In the genomic region with DNA sequence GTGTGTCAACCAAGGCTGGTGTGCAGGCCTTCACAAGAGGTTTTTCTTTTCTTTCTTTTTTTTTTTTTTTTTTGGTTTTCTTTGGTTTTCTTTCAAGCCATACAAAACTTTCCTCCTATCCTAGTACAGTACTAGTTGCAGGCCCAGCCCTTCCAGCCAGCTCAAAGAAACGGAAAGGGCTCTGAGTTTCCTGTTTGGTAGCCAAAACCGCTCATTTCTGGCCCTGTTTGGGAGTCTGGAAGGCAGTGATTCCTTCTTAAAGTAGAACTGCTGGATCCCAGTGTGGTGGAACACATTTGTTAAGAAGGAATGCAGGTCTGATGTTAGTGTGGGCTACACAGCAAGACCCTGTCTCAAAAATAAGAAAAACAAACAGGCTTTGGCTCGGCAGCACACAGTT, we compare ENCODE assay signal across 10 mouse cellular contexts. TPM values are rescaled to one million over a fixed set of nuclear protein-coding genes. Genes with fewer than 3 reads are reported as not detected.
DNase-seq lines count a peak whose midpoint lies in the region; ATAC-seq and TF ChIP-seq lines count a peak whose summit lies in the region.
"Had no signal": no experiment of that assay in that cellular context is flagged by ENCODE, and none has a peak within 500 bp of the region (broad histone marks: within the 10 kb centered on the region; RNA-seq: fewer than 3 reads in every experiment).

No protein-coding gene starts in this region.

- H3K27me3 ChIP-seq in cerebellum, adult 2 months (ENCODE audit: control insufficient read depth, insufficient read depth, low read length): no peaks in the 10 kb centered on the region
- no peaks in the 10 kb centered on the region for H3K27me3 ChIP-seq in lung, embryonic 14.5 days (ENCODE audit: insufficient read depth, low read length)
- H3K27me3 ChIP-seq in heart, embryonic 13.5 days (replicated peaks): no peaks in the 10 kb centered on the region
- H3K27me3 ChIP-seq in limb, embryonic 15.5 days: no peaks in the 10 kb centered on the region
- H3K27me3 ChIP-seq: liver, embryonic 13.5 days had no signal

- H3K4me3 ChIP-seq in cerebellum, adult 2 months (replicated peaks; ENCODE audit: insufficient read depth, low read depth, low read length): no peak overlapping the region
- no peak overlapping the region for H3K4me3 ChIP-seq in lung, embryonic 14.5 days (ENCODE audit: low read depth, low read length)
- H3K4me3 ChIP-seq in heart, embryonic 13.5 days: no peak overlapping the region
- no peak overlapping the region for H3K4me3 ChIP-seq in limb, embryonic 15.5 days
- H3K4me3 ChIP-seq: liver, embryonic 13.5 days had no signal

- TF ChIP-seq POLR2A in cerebellum, adult 2 months (IDR thresholded peaks at IDR 0.05; ENCODE audit: borderline replicate concordance, insufficient read depth, low read length): no peak

- no peak for ATAC-seq in lung, embryonic 14.5 days (ENCODE audit: insufficient read depth)
- ATAC-seq in heart, embryonic 13.5 days (ENCODE audit: extremely low read depth, insufficient number of reproducible peaks, low FRiP score, low TSS enrichment): no peak
- ATAC-seq in limb, embryonic 15.5 days (ENCODE audit: insufficient number of reproducible peaks, low FRiP score, low TSS enrichment, low read depth): peak; percentile 27; the same call in 1 of the 2 replicates
- ATAC-seq in frontal cortex, adult (ENCODE audit: low TSS enrichment): no peak
- ATAC-seq: inflammation-experienced regulatory T-cells, adult 6 months had no signal

- TF ChIP-seq CTCF in cerebellum, adult 2 months (IDR thresholded peaks at IDR 0.05; ENCODE audit: borderline replicate concordance, insufficient read depth, low read depth, low read length): no peak
- TF ChIP-seq CTCF in lung, embryonic 14.5 days (IDR thresholded peaks at IDR 0.05; ENCODE audit: low read depth): no peak

- H3K9me3 ChIP-seq in lung, embryonic 14.5 days (ENCODE audit: low read depth, low read length): no peaks in the 10 kb centered on the region
- no peaks in the 10 kb centered on the region for H3K9me3 ChIP-seq in heart, embryonic 13.5 days
- H3K9me3 ChIP-seq in limb, embryonic 15.5 days: no peaks in the 10 kb centered on the region
- H3K9me3 ChIP-seq: liver, embryonic 13.5 days had no signal

- 56% methylated on average over 3 of the region's 3 CpGs for WGBS in cerebellum, adult 2 months
- 47% methylated on average over 3 of the region's 3 CpGs for WGBS in lung, embryonic 14.5 days
- 52% methylated on average over 3 of the region's 3 CpGs for WGBS in heart, embryonic 13.5 days
- 52% methylated on average over 3 of the region's 3 CpGs for WGBS in limb, embryonic 15.5 days

- intact Hi-C loops in left cerebral cortex, postnatal 10 days (cut with DNase I): no loop called here

- H3K4me2 ChIP-seq in lung, embryonic 14.5 days: no peak overlapping the region
- H3K4me2 ChIP-seq in heart, embryonic 13.5 days: no peak overlapping the region
- no peak overlapping the region for H3K4me2 ChIP-seq in limb, embryonic 15.5 days
- H3K4me2 ChIP-seq: liver, embryonic 13.5 days had no signal

- H3K4me1 ChIP-seq in cerebellum, adult 2 months (ENCODE audit: control insufficient read depth, insufficient read depth, low read length): peaks cover 35% of the 10 kb centered on the region
- peaks cover 9% of the 10 kb centered on the region for H3K4me1 ChIP-seq in lung, embryonic 14.5 days (ENCODE audit: insufficient read depth)
- peaks cover 79% of the 10 kb centered on the region for H3K4me1 ChIP-seq in heart, embryonic 13.5 days
- H3K4me1 ChIP-seq in limb, embryonic 15.5 days: peaks cover 17% of the 10 kb centered on the region

- H3K36me3 ChIP-seq in lung, embryonic 14.5 days (ENCODE audit: insufficient read depth): 0 out of 2 replicates have a peak, but pooled peaks cover 5% of the 10 kb centered on the region
- H3K36me3 ChIP-seq in heart, embryonic 13.5 days: peaks cover 31% of the 10 kb centered on the region
- H3K36me3 ChIP-seq in limb, embryonic 15.5 days: no peaks in the 10 kb centered on the region; the same call in 1 of the 2 replicates
- H3K36me3 ChIP-seq: liver, embryonic 13.5 days had no signal

- H3K9ac ChIP-seq in lung, embryonic 14.5 days: no peak overlapping the region
- H3K9ac ChIP-seq in heart, embryonic 13.5 days: peak overlapping the region; percentile 55
- H3K9ac ChIP-seq in limb, embryonic 15.5 days: no peak overlapping the region
- H3K9ac ChIP-seq: liver, embryonic 13.5 days had no signal

- H3K27ac ChIP-seq in cerebellum, adult 2 months (ENCODE audit: insufficient read depth, low read length): peak overlapping the region; percentile 35; the same call in 1 of the 2 replicates
- peak overlapping the region; percentile 33 for H3K27ac ChIP-seq in lung, embryonic 14.5 days (ENCODE audit: low read depth)
- peak overlapping the region; percentile 86 for H3K27ac ChIP-seq in heart, embryonic 13.5 days (replicated peaks)
- peak overlapping the region; percentile 85 for H3K27ac ChIP-seq in limb, embryonic 15.5 days
- H3K27ac ChIP-seq: liver, embryonic 13.5 days had no signal

- DNase-seq in cerebellum, adult 2 months: no peak
- no peak for DNase-seq in cerebellum, adult 9-10 months
- no peak for DNase-seq in lung, embryonic 14.5 days
- DNase-seq in lung, adult 18-20 months: no peak
- no peak for DNase-seq in left cerebral cortex, postnatal 10 days (ENCODE audit: extremely low spot score in 1 of 2, low spot score in 2 of 2)
- DNase-seq: liver, embryonic 13.5 days had no signal

RNA-seq across cellular contexts. Expression of a gene that starts 43.0 kb away (rescaled TPM):
- 25.3 and 26.7 TPM in 2 replicates for polyA plus RNA-seq in cerebellum, adult 2 months (2012; rRNA removed)
- 6.8 and 7.0 TPM in 2 replicates for polyA plus RNA-seq in lung, embryonic 14.5 days (2014; fragmentation: Nextera tagmentation; extraction: Ambion mirVana)
- polyA plus RNA-seq in heart, embryonic 13.5 days (2015; fragmentation: Nextera tagmentation; extraction: Ambion mirVana): 18.1 and 20.0 TPM in 2 replicates
- polyA plus RNA-seq in limb, embryonic 15.5 days (2015; fragmentation: Nextera tagmentation; extraction: Ambion mirVana): 7.9 and 8.5 TPM in 2 replicates
- 10 to 100 TPM; 21.4 to 22.4 TPM for total RNA-seq in left cerebral cortex, postnatal 10 days (2021)

Comparison
In these comparisons a context has a peak if more than half of its experiments do, and no peak if none do; other contexts are left out.
1. H3K27ac ChIP-seq: peak in every context shown above with its lines; median percentile 86 in heart, embryonic 13.5 days; 85 in limb, embryonic 15.5 days; 35 in cerebellum, adult 2 months; 33 in lung, embryonic 14.5 days.